Comparison of ENCODE assay signal across 12 mouse cellular contexts in the genomic region with DNA sequence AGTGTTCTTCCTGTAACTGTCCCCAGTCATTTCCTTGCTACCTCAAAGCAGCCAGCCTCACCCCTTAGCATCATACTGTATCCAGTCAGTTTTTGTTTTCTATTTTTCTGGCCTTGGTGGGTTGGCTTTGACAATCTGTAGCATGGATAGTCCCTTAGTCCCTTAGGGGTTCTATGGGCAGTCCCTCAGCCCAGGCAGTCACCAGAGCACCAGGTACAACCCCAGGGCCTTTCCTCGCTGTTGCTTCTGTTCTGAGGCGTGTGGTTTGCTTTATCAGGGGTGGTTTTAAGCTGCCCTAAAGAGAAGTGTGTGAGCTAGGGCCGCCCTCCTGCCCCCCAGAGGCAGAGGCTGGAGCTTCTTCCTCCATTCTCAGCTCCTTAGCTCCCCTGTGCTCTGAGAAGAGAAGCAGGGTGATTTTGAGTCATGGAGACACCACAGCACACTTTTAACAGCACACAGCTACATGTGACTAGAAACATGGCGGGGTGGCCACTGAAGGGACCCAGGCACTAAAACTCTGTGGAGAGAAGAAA. TPM values are rescaled to one million over a fixed set of nuclear protein-coding genes. Genes with fewer than 3 reads are reported as not detected.
DNase-seq lines count a peak whose midpoint lies in the region; ATAC-seq and TF ChIP-seq lines count a peak whose summit lies in the region.
"Had no signal": no experiment of that assay in that cellular context is flagged by ENCODE, and none has a peak within 500 bp of the region (broad histone marks: within the 10 kb centered on the region; RNA-seq: fewer than 3 reads in every experiment).

No protein-coding gene starts in this region.

- no peak for DNase-seq in heart, embryonic 10.5 days (ENCODE audit: low spot score)
- DNase-seq in heart, adult 18-20 months: no peak
- DNase-seq in CH12.LX (ENCODE audit: extremely low read depth): peak; percentile 93
- no peak for DNase-seq in forebrain, embryonic 14.5 days (ENCODE audit: low spot score)
- peak in 1 of 2 experiments; percentile 20 for DNase-seq in spleen, adult 2 months (ENCODE audit: low read depth in 1 of 2, low spot score in 2 of 2)
- DNase-seq in right cerebral cortex, adult 2 months (ENCODE audit: low spot score in 2 of 2): no peak
- DNase-seq in cerebellum, adult 11 months: no peak
- no peak for DNase-seq in lung, postnatal 25 days (ENCODE audit: low spot score)
- DNase-seq: cerebellum, postnatal 14 days; kidney, postnatal 36 days had no signal

- H3K4me1 ChIP-seq in heart, embryonic 10.5 days: peaks cover 23% of the 10 kb centered on the region
- peaks cover 38 to 78% of the 10 kb centered on the region in 2 experiments for H3K4me1 ChIP-seq in CH12.LX (ENCODE audit: control insufficient read depth in 1 of 2, insufficient read depth in 2 of 2)
- peaks cover 18% of the 10 kb centered on the region for H3K4me1 ChIP-seq in forebrain, embryonic 14.5 days (ENCODE audit: control insufficient read depth, insufficient read depth, low read length)
- peaks cover 20% of the 10 kb centered on the region; the same call in 1 of the 2 replicates for H3K4me1 ChIP-seq in spleen, adult 2 months (ENCODE audit: control insufficient read depth, insufficient read depth, insufficient read length)

- no peak overlapping the region for H3K4me3 ChIP-seq in heart, embryonic 10.5 days
- H3K4me3 ChIP-seq in CH12.LX (replicated peaks in 1 of 3; ENCODE audit: low read depth in 2 of 3, low read length in 2 of 3, poor library complexity in 1 of 3): peak overlapping the region; percentile 17 to 56 (median 39)
- H3K4me3 ChIP-seq in forebrain, embryonic 14.5 days (ENCODE audit: low read depth, low read length): no peak overlapping the region
- H3K4me3 ChIP-seq in spleen, adult 2 months (ENCODE audit: extremely low read depth, insufficient read depth, insufficient read length): no peak overlapping the region

- peak overlapping the region; percentile 52 for H3K27ac ChIP-seq in heart, embryonic 10.5 days
- H3K27ac ChIP-seq in CH12.LX (ENCODE audit: insufficient read depth, low read depth): peak overlapping the region; percentile 97
- H3K27ac ChIP-seq in forebrain, embryonic 14.5 days (ENCODE audit: low read depth, low read length): 0 out of 2 replicates have a peak overlapping the region, but pooled peaks have one; percentile 18
- peak overlapping the region; percentile 76 for H3K27ac ChIP-seq in spleen, adult 2 months (ENCODE audit: insufficient read depth, low read length)
- H3K27ac ChIP-seq: macrophage had no signal

- peak in 1 of 2 experiments; percentile 65; a peak in 2 of 4 replicates for TF ChIP-seq CTCF in CH12.LX (conservative IDR thresholded peaks at IDR 0.05 in 1 of 2, IDR thresholded peaks at IDR 0.05 in 1 of 2; ENCODE audit: low read depth in 2 of 2, low read length in 2 of 2)
- no peak for TF ChIP-seq CTCF in spleen, adult 2 months (IDR thresholded peaks at IDR 0.05; ENCODE audit: extremely low read depth, insufficient read depth, insufficient read length, insufficient replicate concordance)

- TF ChIP-seq EP300 in CH12.LX (IDR thresholded peaks at IDR 0.05; ENCODE audit: low read length): 0 out of 2 replicates have a peak, but pooled peaks have one; percentile 73

- peaks cover 81% of the 10 kb centered on the region for H3K36me3 ChIP-seq in heart, embryonic 10.5 days
- peaks cover 44 to 71% of the 10 kb centered on the region in 2 experiments for H3K36me3 ChIP-seq in CH12.LX (replicated peaks in 1 of 2; ENCODE audit: control insufficient read depth in 1 of 2, insufficient read depth in 1 of 2, low read length in 1 of 2)
- H3K36me3 ChIP-seq in forebrain, embryonic 14.5 days (ENCODE audit: control insufficient read depth, insufficient read depth, low read length): peaks cover 79% of the 10 kb centered on the region
- H3K36me3 ChIP-seq in spleen, adult 2 months (ENCODE audit: control insufficient read depth, insufficient read depth, low read length): peaks cover 18% of the 10 kb centered on the region

- in situ Hi-C loops in CH12.LX (cut with MboI; ENCODE audit: low pct_ligation_motif_present, low pct_unique_long_range_greater_than_20kb, low sequenced_read_pairs): loop anchor here (10.0 to 25.0 kb wide), 4 partner anchors 219 to 483 kb away; a partner anchor contains a TSS

- TF ChIP-seq POLR2A in CH12.LX (IDR thresholded peaks at IDR 0.05; ENCODE audit: low read depth, low read length): peak; percentile 40; the same call in 1 of the 2 replicates
- no peak for TF ChIP-seq POLR2A in spleen, adult 2 months (IDR thresholded peaks at IDR 0.05; ENCODE audit: low read depth, low read length)

- no peaks in the 10 kb centered on the region for H3K79me2 ChIP-seq in CH12.LX (replicated peaks; ENCODE audit: control insufficient read depth, extremely low read depth, insufficient read depth, poor library complexity, severe bottlenecking)

- H3K27me3 ChIP-seq in heart, embryonic 10.5 days (ENCODE audit: insufficient read depth, poor library complexity, severe bottlenecking): no peaks in the 10 kb centered on the region
- H3K27me3 ChIP-seq in CH12.LX (replicated peaks): no peaks in the 10 kb centered on the region
- H3K27me3 ChIP-seq in forebrain, embryonic 14.5 days (replicated peaks; ENCODE audit: control insufficient read depth, insufficient read depth, low read length): no peaks in the 10 kb centered on the region
- no peaks in the 10 kb centered on the region for H3K27me3 ChIP-seq in spleen, adult 2 months (ENCODE audit: control insufficient read depth, insufficient read depth, low read length)
- H3K27me3 ChIP-seq: Patski had no signal

- H3K4me2 ChIP-seq in CH12.LX (ENCODE audit: insufficient read depth, low read depth, poor library complexity, severe bottlenecking): peak overlapping the region; percentile 90; the same call in 1 of the 2 replicates
- no peak overlapping the region for H3K4me2 ChIP-seq in forebrain, embryonic 14.5 days (ENCODE audit: low read length)

- peak overlapping the region; percentile 47; the same call in 1 of the 2 replicates for H3K9ac ChIP-seq in CH12.LX (ENCODE audit: insufficient read depth, low read depth)
- H3K9ac ChIP-seq in forebrain, embryonic 14.5 days (ENCODE audit: low read length): no peak overlapping the region

- no peak for ATAC-seq in forebrain, embryonic 14.5 days
- ATAC-seq: Patski had no signal

- TF ChIP-seq RAD21 in CH12.LX (IDR thresholded peaks at IDR 0.05; ENCODE audit: low read depth, low read length): peak; percentile 45

- dilution Hi-C loops in CH12.LX (cut with MboI; ENCODE audit: extremely low pct_ligation_motif_present, extremely low pct_unique_long_range_greater_than_20kb, low sequenced_read_pairs): no loop called here

- 73% methylated on average over 4 of the region's 4 CpGs for WGBS in heart, embryonic 10.5 days
- 87% methylated on average over 4 of the region's 4 CpGs for WGBS in forebrain, embryonic 14.5 days
- WGBS in spleen, adult 2 months: 59% methylated on average over 4 of the region's 4 CpGs

- no peaks in the 10 kb centered on the region for H3K9me3 ChIP-seq in heart, embryonic 10.5 days
- H3K9me3 ChIP-seq in CH12.LX (replicated peaks; ENCODE audit: low read length): no peaks in the 10 kb centered on the region
- H3K9me3 ChIP-seq in forebrain, embryonic 14.5 days (replicated peaks; ENCODE audit: control insufficient read depth, low read length): no peaks in the 10 kb centered on the region

TF ChIP-seq in CH12.LX, 34 proteins besides CTCF, POLR2A, EP300 and RAD21 (continues in another document):
- TF ChIP-seq TBP (conservative IDR thresholded peaks at IDR 0.05; ENCODE audit: low read depth, low read length) (peak; percentile 82), E2F4 (IDR thresholded peaks at IDR 0.05; ENCODE audit: insufficient replicate concordance, low read depth, low read length) (no peak), SIN3A (IDR thresholded peaks at IDR 0.05; ENCODE audit: low read length) (peak; percentile 54; the same call in 1 of the 2 replicates), NRF1 (IDR thresholded peaks at IDR 0.05; ENCODE audit: low read depth, low read length) (no peak), ZMIZ1 (IDR thresholded peaks at IDR 0.05; ENCODE audit: low read depth, low read length) (no peak), UBTF (IDR thresholded peaks at IDR 0.05; ENCODE audit: low read depth, low read length) (peak; percentile 99), MXI1 (IDR thresholded peaks at IDR 0.05; ENCODE audit: low read depth, low read length) (peak; percentile 67; the same call in 1 of the 2 replicates), GABPA (IDR thresholded peaks at IDR 0.05; ENCODE audit: insufficient replicate concordance, low read depth, low read length) (no peak), SMC3 (IDR thresholded peaks at IDR 0.05; ENCODE audit: low read depth, low read length) (peak; percentile 42), MAZ (IDR thresholded peaks at IDR 0.05; ENCODE audit: low read depth, low read length) (peak; percentile 69; the same call in 1 of the 2 replicates), PAX5 (IDR thresholded peaks at IDR 0.05; ENCODE audit: low read length) (no peak), MAX (IDR thresholded peaks at IDR 0.05; ENCODE audit: low read length) (peak; percentile 18; the same call in 1 of the 2 replicates), ELF1 (IDR thresholded peaks at IDR 0.05; ENCODE audit: low read depth, low read length) (peak; percentile 66), ETS1 (conservative IDR thresholded peaks at IDR 0.05; ENCODE audit: low read depth, low read length) (peak; percentile 85), KAT2A (IDR thresholded peaks at IDR 0.05; ENCODE audit: insufficient replicate concordance, low read length) (no peak), BHLHE40 (IDR thresholded peaks at IDR 0.05; ENCODE audit: low read depth, low read length) (peak; percentile 78), MEF2A (IDR thresholded peaks at IDR 0.05; ENCODE audit: borderline replicate concordance, low read depth, low read length) (peak; percentile 70; the same call in 1 of the 2 replicates), ZKSCAN1 (IDR thresholded peaks at IDR 0.05; ENCODE audit: borderline replicate concordance, low read depth, low read length) (no peak), IRF4 (IDR thresholded peaks at IDR 0.05; ENCODE audit: low read depth, low read length) (peak; percentile 87), JUN (IDR thresholded peaks at IDR 0.05; ENCODE audit: insufficient read depth, low read depth, low read length) (no peak), POLR2AphosphoS2 (IDR thresholded peaks at IDR 0.05; ENCODE audit: low read depth, low read length) (no peak), MAFK (IDR thresholded peaks at IDR 0.05; ENCODE audit: insufficient replicate concordance, low read length) (0 out of 2 replicates have a peak, but pooled peaks have one; percentile 35)

RNA-seq across cellular contexts. Expression of a gene that starts 10.4 kb away (rescaled TPM):
- polyA plus RNA-seq in heart, embryonic 10.5 days (2016; fragmentation: Nextera tagmentation; extraction: Ambion mirVana): 38.9 and 70.4 TPM in 2 replicates
- 10 to 100 TPM; 35.6 to 38.2 TPM for total RNA-seq in heart, adult 18-20 months (2021)
- total RNA-seq in CH12.LX (2012; rRNA removed): 0.34 and 0.63 TPM in 2 replicates
- 0.05 and 0.19 TPM in 2 replicates for total RNA-seq in CH12.LX (2014; rRNA removed)
- 0.18 and 0.21 TPM in 2 replicates for polyA plus RNA-seq in CH12.LX (2012; ENCODE audit: insufficient read length, low read depth)
- polyA plus RNA-seq in forebrain, embryonic 14.5 days (2014; fragmentation: Nextera tagmentation; extraction: Ambion mirVana): 1.3 and 1.9 TPM in 2 replicates
- 1.5 and 3.2 TPM in 2 replicates for polyA plus RNA-seq in spleen, adult 2 months (2012; rRNA removed)
- polyA plus RNA-seq: macrophage had no signal

Comparison
In these comparisons a context has a peak if more than half of its experiments do, and no peak if none do; other contexts are left out.
1. H3K27ac ChIP-seq: peak in every context shown above with its lines; median percentile 97 in CH12.LX; 76 in spleen, adult 2 months; 52 in heart, embryonic 10.5 days; 18 in forebrain, embryonic 14.5 days.
2. H3K4me3 ChIP-seq: peak in CH12.LX (3 of 3); none in heart, embryonic 10.5 days (single experiment), forebrain, embryonic 14.5 days (single experiment) and spleen, adult 2 months (single experiment).